Mouse (Mus musculus): ENCODE measurements around the gene Pde4a.

GRCm38 (mm10) chr9:21165952-21166451, 488 bp downstream of the Pde4a start:
- 0 out of 2 replicates have a peak, but pooled peaks have one; percentile 10 for TF ChIP-seq CTCF (IDR thresholded peaks at IDR 0.05; ENCODE audit: extremely low read depth, insufficient read depth, low read length)
- TF ChIP-seq POLR2A (IDR thresholded peaks at IDR 0.05; ENCODE audit: extremely low read depth, insufficient read depth, low read length) = no peak
